Mouse (Mus musculus) monocyte, adult 5-6 weeks (primary cell): ENCODE data around the gene Ubr2. TPM values are rescaled to one million over a fixed set of nuclear protein-coding genes. Genes with fewer than 3 reads are reported as not detected.

Experiments
- ATAC-seq: fragments of 153-309, 156-312 bp; replicated peaks from 2 replicates; pipeline ENCODE4 v1.8.0; 2017; ENCODE audit warnings: mild to moderate bottlenecking; ENCODE audit not compliant: low TSS enrichment, insufficient number of reproducible peaks, severe bottlenecking, poor library complexity, low FRiP score
- total RNA-seq: library from RNA; stranded (forward); fragments of 200-1000, 200-491, 200-594 nt; gene quantifications from 3 replicates; pipeline ENCODE4 v1.2.3, GENCODE M21; 2017

The Ubr2 gene
- total RNA-seq, 1 experiment from 2014 or later: 46.5 TPM

- ATAC-seq: peak; percentile 41
These were observed 120.8 kb downstream of the Ubr2 start for GRCm38 (mm10) chr17:46889450-46890084.

GRCm38 (mm10) chr17:46888511-46889212, 121.7 kb downstream of the Ubr2 start:
- ATAC-seq: no peak

- ATAC-seq: no peak
These were observed 124.3 kb downstream of the Ubr2 start for GRCm38 (mm10) chr17:46885910-46886643.

GRCm38 (mm10) chr17:46885218-46885909, 125.0 kb downstream of the Ubr2 start:
- no peak for ATAC-seq

GRCm38 (mm10) chr17:46884766-46885165, 125.6 kb downstream of the Ubr2 start:
- no peak for ATAC-seq

GRCm38 (mm10) chr17:46883107-46883506, 127.2 kb downstream of the Ubr2 start:
- ATAC-seq: no peak

GRCm38 (mm10) chr17:46881728-46882127, 128.6 kb downstream of the Ubr2 start:
- no peak for ATAC-seq

- ATAC-seq: no peak
These were observed 130.0 kb downstream of the Ubr2 start for GRCm38 (mm10) chr17:46880322-46880721.

GRCm38 (mm10) chr17:46879841-46880311, 130.5 kb downstream of the Ubr2 start:
- ATAC-seq: no peak

Other genes starting within 250 kb of the Ubr2 start
- gene Ptcra, start 246.8 kb downstream of the Ubr2 start, total RNA-seq: 0.38 TPM in 1 of 3 replicates, not detected in the others
- 4.2 to 8.7 TPM (median 4.2 TPM) in 3 replicates for gene 2310039H08Rik, start 237.9 kb downstream of the Ubr2 start, total RNA-seq
- 87.5 to 121 TPM (median 88.0 TPM) in 3 replicates for gene Rpl7l1, start 227.9 kb downstream of the Ubr2 start, total RNA-seq
- 15.0 to 38.1 TPM (median 25.2 TPM) in 3 replicates for gene Bicral, start 152.1 kb downstream of the Ubr2 start, total RNA-seq
- 6.9 to 17.1 TPM (median 7.5 TPM) in 3 replicates for gene Tbcc, start 119.9 kb downstream of the Ubr2 start, total RNA-seq
- not detected in 3 replicates for gene Prph2, start 100.1 kb downstream of the Ubr2 start, total RNA-seq